Mouse (Mus musculus): ENCODE measurements around the gene Gm7714. TPM values are rescaled to one million over a fixed set of nuclear protein-coding genes. Genes with fewer than 3 reads are reported as not detected.

Gene Gm7714
- not detected in 2 replicates for polyA plus RNA-seq (2012; rRNA removed)

GRCm38 (mm10) chr5:88268619-88269018 is at the start of gene Gm7714:
Gene Gm7714 (plus strand): TSS chr5:88268919.

GRCm38 (mm10) chr5:88317012-88317411 is 48.3 kb downstream of the Gm7714 start, which contains the start of gene Prol1:
Gene Prol1 (plus strand): TSS chr5:88317312.

Other genes starting within 250 kb of the Gm7714 start
- gene Smr2, start 182.4 kb upstream of the Gm7714 start, polyA plus RNA-seq (2012; rRNA removed), result not detected in 2 replicates
- not detected in 2 replicates for gene Gm11116, start 157.4 kb upstream of the Gm7714 start, polyA plus RNA-seq (2012; rRNA removed)
- not detected in 2 replicates for gene Gm11115, start 114.8 kb upstream of the Gm7714 start, polyA plus RNA-seq (2012; rRNA removed)
- not detected in 2 replicates for gene Prol1, start 48.4 kb downstream of the Gm7714 start, polyA plus RNA-seq (2012; rRNA removed)
- gene Amtn, start 107.2 kb downstream of the Gm7714 start, polyA plus RNA-seq (2012; rRNA removed), result not detected in 2 replicates
- not detected in 2 replicates for gene Ambn, start 187.1 kb downstream of the Gm7714 start, polyA plus RNA-seq (2012; rRNA removed)
- gene Enam, start 219.1 kb downstream of the Gm7714 start, polyA plus RNA-seq (2012; rRNA removed), result not detected in 2 replicates